Mouse (Mus musculus): Measurements from ENCODE around the gene Fosl1. TPM values are rescaled to one million over a fixed set of nuclear protein-coding genes. Genes with fewer than 3 reads are reported as not detected.

Gene Fosl1
- polyA plus RNA-seq, 1 experiment from 2014 or later, result not detected

- no peak within 1 kb of the TSS for H3K4me3 ChIP-seq
- 54% methylated on average over 17 of the region's 17 CpGs for WGBS
- H3K9ac ChIP-seq, result no peak within 1 kb of the TSS
- H3K4me1 ChIP-seq (replicated peaks), result no peaks in the 10 kb centered on the region; the same call in 1 of the 2 replicates
- no peaks in the 10 kb centered on the region for H3K27me3 ChIP-seq
- ATAC-seq (ENCODE audit: low FRiP score, low read depth), result no peak
- peaks cover 5% of the 10 kb centered on the region; the same call in 1 of the 2 replicates for H3K36me3 ChIP-seq
- H3K4me2 ChIP-seq, result no peak within 1 kb of the TSS
- H3K27ac ChIP-seq (replicated peaks), result no peak within 1 kb of the TSS
- no peaks in the 10 kb centered on the region for H3K9me3 ChIP-seq
Observed at GRCm38 (mm10) chr19:5503687-5504086, 56.3 kb downstream of the Fosl1 start, which contains the start of gene 1700020D05Rik. Gene 1700020D05Rik, minus strand, starts transcription at chr19:5503787.

Other genes with a start within 250 kb of the Fosl1 start
- gene Pacs1, start 174.4 kb upstream of the Fosl1 start, polyA plus RNA-seq (2015; fragmentation: Nextera tagmentation; extraction: Ambion mirVana), result 47.4 and 58.3 TPM in 2 replicates
- 312 and 338 TPM in 2 replicates for gene Sf3b2, start 152.1 kb upstream of the Fosl1 start, polyA plus RNA-seq (2015; fragmentation: Nextera tagmentation; extraction: Ambion mirVana)
- 40.4 and 48.8 TPM in 2 replicates for gene Gal3st3, start 149.2 kb upstream of the Fosl1 start, polyA plus RNA-seq (2015; fragmentation: Nextera tagmentation; extraction: Ambion mirVana)
- not detected in 2 replicates for gene Catsper1, start 111.8 kb upstream of the Fosl1 start, polyA plus RNA-seq (2015; fragmentation: Nextera tagmentation; extraction: Ambion mirVana)
- gene Cst6, start 98.0 kb upstream of the Fosl1 start, polyA plus RNA-seq (2015; fragmentation: Nextera tagmentation; extraction: Ambion mirVana), result 8.5 and 9.5 TPM in 2 replicates
- 40.7 and 43.3 TPM in 2 replicates for gene Eif1ad, start 80.8 kb upstream of the Fosl1 start, polyA plus RNA-seq (2015; fragmentation: Nextera tagmentation; extraction: Ambion mirVana)
- gene Banf1, start 80.4 kb upstream of the Fosl1 start, polyA plus RNA-seq (2015; fragmentation: Nextera tagmentation; extraction: Ambion mirVana), result 319 and 333 TPM in 2 replicates
- 68.2 and 77.1 TPM in 2 replicates for gene Sart1, start 58.8 kb upstream of the Fosl1 start, polyA plus RNA-seq (2015; fragmentation: Nextera tagmentation; extraction: Ambion mirVana)
- gene Tsga10ip, start 45.0 kb upstream of the Fosl1 start, polyA plus RNA-seq (2015; fragmentation: Nextera tagmentation; extraction: Ambion mirVana), result not detected in 2 replicates
- 301 and 311 TPM in 2 replicates for gene Drap1, start 22.6 kb upstream of the Fosl1 start, polyA plus RNA-seq (2015; fragmentation: Nextera tagmentation; extraction: Ambion mirVana)
- 74.9 and 82.4 TPM in 2 replicates for gene AI837181, start 22.4 kb upstream of the Fosl1 start, polyA plus RNA-seq (2015; fragmentation: Nextera tagmentation; extraction: Ambion mirVana)
- 12.8 and 14.0 TPM in 2 replicates for gene Ccdc85b, start 10.3 kb downstream of the Fosl1 start, polyA plus RNA-seq (2015; fragmentation: Nextera tagmentation; extraction: Ambion mirVana)
- gene Fibp, start 13.1 kb downstream of the Fosl1 start, polyA plus RNA-seq (2015; fragmentation: Nextera tagmentation; extraction: Ambion mirVana), result 147 and 160 TPM in 2 replicates
- 4.3 and 5.7 TPM in 2 replicates for gene Ctsw, start 21.0 kb downstream of the Fosl1 start, polyA plus RNA-seq (2015; fragmentation: Nextera tagmentation; extraction: Ambion mirVana)
- gene Efemp2, start 26.4 kb downstream of the Fosl1 start, polyA plus RNA-seq (2015; fragmentation: Nextera tagmentation; extraction: Ambion mirVana), result 38.9 and 44.9 TPM in 2 replicates
- 49.2 TPM in 2 replicates for gene Mus81, start 40.9 kb downstream of the Fosl1 start, polyA plus RNA-seq (2015; fragmentation: Nextera tagmentation; extraction: Ambion mirVana)
- 3,340 and 3,538 TPM in 2 replicates for gene Cfl1, start 42.9 kb downstream of the Fosl1 start, polyA plus RNA-seq (2015; fragmentation: Nextera tagmentation; extraction: Ambion mirVana)
- 0.26 and 0.44 TPM in 2 replicates for gene 1700020D05Rik, start 56.2 kb downstream of the Fosl1 start, polyA plus RNA-seq (2015; fragmentation: Nextera tagmentation; extraction: Ambion mirVana)
- 94.6 and 99.8 TPM in 2 replicates for gene Snx32, start 63.0 kb downstream of the Fosl1 start, polyA plus RNA-seq (2015; fragmentation: Nextera tagmentation; extraction: Ambion mirVana)
- gene Ovol1, start 113.1 kb downstream of the Fosl1 start, polyA plus RNA-seq (2015; fragmentation: Nextera tagmentation; extraction: Ambion mirVana), result 0.08 TPM in 1 of 2 replicates, not detected in the other
- gene Ap5b1, start 120.5 kb downstream of the Fosl1 start, polyA plus RNA-seq (2015; fragmentation: Nextera tagmentation; extraction: Ambion mirVana), result 3.1 and 3.7 TPM in 2 replicates
- gene Rnaseh2c, start 154.3 kb downstream of the Fosl1 start, polyA plus RNA-seq (2015; fragmentation: Nextera tagmentation; extraction: Ambion mirVana), result 66.6 and 67.4 TPM in 2 replicates
- gene Kat5, start 162.7 kb downstream of the Fosl1 start, polyA plus RNA-seq (2015; fragmentation: Nextera tagmentation; extraction: Ambion mirVana), result 67.2 and 69.2 TPM in 2 replicates
- gene Rela, start 189.9 kb downstream of the Fosl1 start, polyA plus RNA-seq (2015; fragmentation: Nextera tagmentation; extraction: Ambion mirVana), result 34.4 and 37.8 TPM in 2 replicates
- gene Sipa1, start 216.2 kb downstream of the Fosl1 start, polyA plus RNA-seq (2015; fragmentation: Nextera tagmentation; extraction: Ambion mirVana), result 17.1 and 20.1 TPM in 2 replicates
- gene Map3k11, start 241.2 kb downstream of the Fosl1 start, polyA plus RNA-seq (2015; fragmentation: Nextera tagmentation; extraction: Ambion mirVana), result 12.3 and 13.4 TPM in 2 replicates
- 23.9 and 26.7 TPM in 2 replicates for gene Pcnx3, start 241.4 kb downstream of the Fosl1 start, polyA plus RNA-seq (2015; fragmentation: Nextera tagmentation; extraction: Ambion mirVana)

Measured in hindbrain, embryonic 15.5 days (tissue).